Mouse (Mus musculus) neural tube, embryonic 14.5 days (tissue): ENCODE measurements at regions not wholly inside any gene's neighbourhood (a gene's known extent, or its start where the extent isn't known, plus 50 kb on each side); places are given as distances from the start of the nearest gene placed in this dataset.

Experiments used
- ATAC-seq: fragments of 200-750 bp; cut with Nextera tagmentation; 2 replicates; pipeline ENCODE4 v1.8.0; 2017; ENCODE audit warnings: low read depth, mild to moderate bottlenecking, moderate TSS enrichment, moderate library complexity
- H3K27ac ChIP-seq: fragments of 300-500 bp; sonication (generic); 2 replicates; pipeline ENCODE4 v1.5.1; 2014; ENCODE audit warnings: low read depth, mild to moderate bottlenecking, control low read depth, low read length, moderate library complexity, mixed read lengths
- H3K27me3 ChIP-seq: fragments of 300-500 bp; sonication (generic); 2 replicates; pipeline ENCODE4 v1.6.1; 2014; ENCODE audit warnings: low read length; ENCODE audit not compliant: control insufficient read depth, insufficient read depth
- H3K36me3 ChIP-seq: fragments of 300-500 bp; sonication (generic); 2 replicates; pipeline ENCODE4 v1.6.1; 2014; ENCODE audit warnings: low read length, mixed read lengths; ENCODE audit not compliant: control insufficient read depth, insufficient read depth
- H3K4me1 ChIP-seq: fragments of 300-500 bp; sonication (generic); 2 replicates; pipeline ENCODE4 v1.6.1; 2014; ENCODE audit warnings: low read length; ENCODE audit not compliant: control insufficient read depth, insufficient read depth
- H3K4me2 ChIP-seq: fragments of 300-500 bp; sonication (generic); 2 replicates; pipeline ENCODE4 v1.6.1; 2014; ENCODE audit warnings: mild to moderate bottlenecking, low read depth, low read length, control low read depth
- H3K4me3 ChIP-seq: fragments of 300-500 bp; sonication (generic); 2 replicates; pipeline ENCODE4 v1.5.1; 2014; ENCODE audit warnings: low read depth, low read length, control low read depth, mixed read lengths
- H3K9ac ChIP-seq: fragments of 300-500 bp; sonication (generic); replicated peaks from 2 replicates; pipeline ENCODE4 v1.6.1; 2014; ENCODE audit warnings: low read depth, mild to moderate bottlenecking, control low read depth, low read length, mixed read lengths
- H3K9me3 ChIP-seq: fragments of 300-500 bp; sonication (generic); 2 replicates; pipeline ENCODE4 v1.6.1; 2016; ENCODE audit warnings: low read length; ENCODE audit not compliant: control insufficient read depth
- WGBS: fragments of 180-500 bp; shearing (Covaris S2); extraction: QIAGEN DNeasy Blood & Tissue Kit; methylation state at CpG from one replicate; pipeline ENCODE4 v1.1.7; 2014; 5-methylcytosine and 5-hydroxymethylcytosine counted together

DNA sequence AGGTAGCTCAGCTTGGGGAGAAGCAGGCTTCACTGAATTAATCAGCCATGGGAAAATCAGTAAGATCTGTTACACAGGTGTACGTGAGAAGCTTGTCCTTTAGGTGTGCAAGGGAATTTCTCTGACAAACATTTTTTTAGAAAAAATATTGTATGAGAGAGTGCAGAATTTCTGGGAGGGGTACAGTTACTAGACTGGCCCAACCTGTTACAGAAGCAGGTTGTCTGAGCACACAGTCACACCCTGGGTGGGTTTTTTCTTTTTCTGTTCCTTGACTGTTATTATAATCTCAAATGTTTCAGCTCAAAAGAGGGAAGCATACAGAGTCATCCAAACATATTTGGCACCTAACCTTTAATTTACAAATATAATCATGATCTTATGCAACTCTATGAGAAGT, 412.7 kb upstream of the Klf6 start:
- Histone ChIP-seq H3K9me3 (no peaks in the 10 kb centered on the region), H3K27ac (no peak overlapping the region), H3K4me3 (no peak overlapping the region), H3K36me3 (no peaks in the 10 kb centered on the region), H3K4me2 (no peak overlapping the region), H3K27me3 (no peaks in the 10 kb centered on the region), H3K9ac (no peak overlapping the region), H3K4me1 (no peaks in the 10 kb centered on the region)
- whole genome bisulfite sequencing: 94% methylated on average over 1 of the region's 1 CpGs
- ATAC-seq: no peak

DNA sequence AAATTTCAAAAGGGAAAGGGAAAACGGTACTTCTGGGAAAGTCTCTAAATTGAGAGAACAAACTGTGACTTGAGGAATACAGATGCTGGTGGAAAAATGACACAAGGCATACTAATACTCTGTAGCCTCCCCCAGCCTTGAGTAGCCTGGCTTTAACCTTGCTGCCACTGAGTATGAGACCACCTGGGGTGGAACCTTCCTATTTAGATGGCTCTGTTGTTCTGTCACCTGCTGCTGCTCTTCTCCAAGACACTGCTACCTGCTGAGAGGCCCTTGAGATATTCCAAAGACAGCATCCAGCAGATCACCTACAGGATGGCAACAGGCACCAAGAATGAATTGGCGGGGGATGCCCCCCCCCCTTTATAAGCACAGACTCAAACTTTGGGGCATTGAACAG, 380.5 kb upstream of the Klf6 start:
- Histone ChIP-seq H3K36me3 (no peaks in the 10 kb centered on the region), H3K4me2 (no peak overlapping the region), H3K9me3 (no peaks in the 10 kb centered on the region), H3K4me3 (no peak overlapping the region), H3K9ac (no peak overlapping the region), H3K4me1 (no peaks in the 10 kb centered on the region), H3K27me3 (no peaks in the 10 kb centered on the region), H3K27ac (no peak overlapping the region)
- no peak for ATAC-seq
- WGBS: 85% methylated on average over 2 of the region's 2 CpGs

- no peak overlapping the region for H3K9ac ChIP-seq
- H3K4me3 ChIP-seq: no peak overlapping the region
- no peak overlapping the region for H3K27ac ChIP-seq
- H3K36me3 ChIP-seq: no peaks in the 10 kb centered on the region
- 83% methylated on average over 1 of the region's 1 CpGs for WGBS
- H3K27me3 ChIP-seq: no peaks in the 10 kb centered on the region
- H3K4me1 ChIP-seq: no peaks in the 10 kb centered on the region
- H3K9me3 ChIP-seq: no peaks in the 10 kb centered on the region
- ATAC-seq: no peak
- H3K4me2 ChIP-seq: no peak overlapping the region
Measured at GRCm38 (mm10) chr13:5492266-5492665, 369.0 kb upstream of the Klf6 start.

DNA sequence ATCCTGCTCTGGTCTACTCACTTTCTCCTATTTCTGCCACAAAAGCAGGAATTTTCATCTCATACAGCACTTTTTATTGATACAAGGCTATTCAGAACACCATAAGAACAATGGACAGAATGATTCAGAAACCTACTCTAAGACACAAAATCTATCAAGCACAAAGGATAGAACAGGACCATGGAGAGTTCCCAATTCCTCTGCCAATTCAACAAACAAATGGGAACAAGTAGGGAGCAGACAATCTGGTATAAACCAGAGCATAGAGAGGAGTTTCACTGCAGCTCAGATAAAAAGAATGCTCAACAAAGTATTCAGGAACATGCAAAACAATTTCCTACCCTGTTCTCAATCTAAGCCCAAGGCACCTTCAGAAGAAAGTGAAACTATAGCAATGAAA, 363.7 kb upstream of the Klf6 start:
- no peak overlapping the region for H3K9ac ChIP-seq
- H3K9me3 ChIP-seq: no peaks in the 10 kb centered on the region
- H3K4me3 ChIP-seq: no peak overlapping the region
- no peaks in the 10 kb centered on the region for H3K4me1 ChIP-seq
- no peak overlapping the region for H3K4me2 ChIP-seq
- no peaks in the 10 kb centered on the region for H3K36me3 ChIP-seq
- no peak for ATAC-seq
- no peaks in the 10 kb centered on the region for H3K27me3 ChIP-seq
- H3K27ac ChIP-seq: no peak overlapping the region

- Histone ChIP-seq H3K4me1 (no peaks in the 10 kb centered on the region), H3K4me3 (no peak overlapping the region), H3K9ac (no peak overlapping the region), H3K27me3 (no peaks in the 10 kb centered on the region), H3K27ac (no peak overlapping the region), H3K36me3 (no peaks in the 10 kb centered on the region), H3K9me3 (no peaks in the 10 kb centered on the region), H3K4me2 (no peak overlapping the region)
- no peak for ATAC-seq
Measured at GRCm38 (mm10) chr13:5511784-5512183, 349.5 kb upstream of the Klf6 start.

DNA sequence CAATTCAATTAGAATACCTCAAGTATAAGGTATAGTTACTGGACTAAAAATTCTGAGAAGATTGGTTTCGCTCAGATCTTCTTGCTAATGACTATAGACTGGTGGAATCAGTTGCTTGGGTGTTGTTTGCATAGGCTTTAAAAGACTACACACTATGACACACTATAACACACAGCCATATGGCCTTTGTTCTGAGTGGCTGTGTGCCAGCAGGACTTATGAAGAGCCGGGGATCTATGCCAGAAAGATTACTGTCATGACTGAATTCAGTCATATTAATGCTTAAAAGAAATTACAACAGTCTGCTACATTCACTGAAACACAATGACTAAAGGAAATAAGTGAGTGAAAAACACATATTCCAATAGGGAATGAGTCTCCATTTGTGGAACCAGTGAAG, 345.7 kb upstream of the Klf6 start:
- no peaks in the 10 kb centered on the region for H3K9me3 ChIP-seq
- H3K27ac ChIP-seq: no peak overlapping the region
- ATAC-seq: no peak
- no peak overlapping the region for H3K4me3 ChIP-seq
- no peaks in the 10 kb centered on the region for H3K36me3 ChIP-seq
- H3K4me2 ChIP-seq: no peak overlapping the region
- H3K27me3 ChIP-seq: no peaks in the 10 kb centered on the region
- H3K9ac ChIP-seq: no peak overlapping the region
- WGBS: 81% methylated on average over 2 of the region's 2 CpGs
- H3K4me1 ChIP-seq: no peaks in the 10 kb centered on the region

- ATAC-seq: no peak
- Histone ChIP-seq H3K27me3 (no peaks in the 10 kb centered on the region), H3K4me1 (no peaks in the 10 kb centered on the region), H3K9ac (no peak overlapping the region), H3K4me2 (no peak overlapping the region), H3K36me3 (no peaks in the 10 kb centered on the region), H3K27ac (no peak overlapping the region), H3K9me3 (no peaks in the 10 kb centered on the region), H3K4me3 (no peak overlapping the region)
- WGBS: 93% methylated on average over 2 of the region's 2 CpGs
Measured at GRCm38 (mm10) chr13:5516088-5516487, 345.2 kb upstream of the Klf6 start.

- Histone ChIP-seq H3K9ac (no peak overlapping the region), H3K4me2 (no peak overlapping the region), H3K4me1 (no peaks in the 10 kb centered on the region), H3K4me3 (no peak overlapping the region), H3K36me3 (no peaks in the 10 kb centered on the region), H3K27ac (no peak overlapping the region), H3K9me3 (no peaks in the 10 kb centered on the region), H3K27me3 (no peaks in the 10 kb centered on the region)
- ATAC-seq: no peak
- 87% methylated on average over 1 of the region's 1 CpGs for WGBS
Measured at GRCm38 (mm10) chr13:5519181-5519580, 342.1 kb upstream of the Klf6 start.

GRCm38 (mm10) chr13:5519600-5519999, 341.7 kb upstream of the Klf6 start:
- Histone ChIP-seq H3K9me3 (no peaks in the 10 kb centered on the region), H3K27ac (no peak overlapping the region), H3K9ac (no peak overlapping the region), H3K36me3 (no peaks in the 10 kb centered on the region), H3K4me3 (no peak overlapping the region), H3K4me2 (no peak overlapping the region), H3K4me1 (no peaks in the 10 kb centered on the region), H3K27me3 (no peaks in the 10 kb centered on the region)
- no peak for ATAC-seq
- 66% methylated on average over 1 of the region's 1 CpGs for WGBS

DNA sequence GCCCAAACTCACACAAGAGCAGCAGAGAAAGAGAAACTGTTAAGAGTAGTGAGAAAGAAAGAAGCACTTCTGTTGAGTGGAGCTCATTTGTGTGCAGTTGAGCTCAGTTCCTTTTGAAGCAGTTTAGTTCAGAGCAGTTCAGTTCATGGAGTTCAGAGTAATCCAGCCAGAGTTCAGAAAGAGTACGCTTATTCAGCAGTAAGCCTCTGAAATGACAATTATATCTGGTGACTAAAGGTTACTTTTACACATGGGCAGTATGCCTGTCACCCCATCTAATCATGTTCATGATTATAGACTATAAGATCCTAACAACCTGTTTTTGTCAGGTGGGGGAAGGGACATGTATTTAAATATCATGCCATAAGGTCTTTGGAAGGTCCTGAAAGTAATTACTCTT, 333.9 kb upstream of the Klf6 start:
- no peak overlapping the region for H3K9ac ChIP-seq
- H3K4me3 ChIP-seq: no peak overlapping the region
- H3K4me2 ChIP-seq: no peak overlapping the region
- WGBS: 97% methylated on average over 1 of the region's 1 CpGs
- no peaks in the 10 kb centered on the region for H3K36me3 ChIP-seq
- no peaks in the 10 kb centered on the region for H3K27me3 ChIP-seq
- H3K27ac ChIP-seq: no peak overlapping the region
- H3K4me1 ChIP-seq: no peaks in the 10 kb centered on the region
- no peaks in the 10 kb centered on the region for H3K9me3 ChIP-seq
- ATAC-seq: no peak
